Mouse (Mus musculus): ENCODE data around the gene Rabif. TPM values are rescaled to one million over a fixed set of nuclear protein-coding genes. Genes with fewer than 3 reads are reported as not detected.

The Rabif gene
- total and polyA plus RNA-seq, 3 experiments, result 21.5 to 21.8 TPM; not detected in 1

DNA sequence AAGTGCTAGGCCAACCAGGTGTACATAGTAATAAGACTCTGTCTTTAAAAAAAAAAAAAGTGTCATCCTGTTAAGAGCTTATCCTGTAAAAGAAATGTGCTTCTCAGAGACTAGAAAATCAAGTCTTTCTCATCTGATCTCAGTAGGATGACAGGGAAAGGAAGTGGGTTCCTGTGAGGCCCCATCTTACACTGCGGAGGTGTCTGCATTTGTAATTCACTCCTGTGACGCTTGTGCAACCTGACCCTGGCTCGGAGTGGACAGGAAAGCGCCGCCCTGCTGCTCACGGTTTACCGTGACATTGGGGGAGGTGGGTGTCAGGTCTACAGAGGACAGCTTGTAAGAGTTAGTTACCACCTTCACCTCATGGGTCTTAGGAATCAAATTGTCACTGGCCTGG lies 15.6 kb downstream of the Rabif start:
- Histone ChIP-seq H3K27ac (ENCODE audit: control insufficient read depth, low read depth, low read length) (no peak overlapping the region), H3K27me3 (ENCODE audit: control insufficient read depth in 1 of 2, insufficient read depth in 2 of 2, low read length in 2 of 2) (no peaks in the 10 kb centered on the region)

DNA sequence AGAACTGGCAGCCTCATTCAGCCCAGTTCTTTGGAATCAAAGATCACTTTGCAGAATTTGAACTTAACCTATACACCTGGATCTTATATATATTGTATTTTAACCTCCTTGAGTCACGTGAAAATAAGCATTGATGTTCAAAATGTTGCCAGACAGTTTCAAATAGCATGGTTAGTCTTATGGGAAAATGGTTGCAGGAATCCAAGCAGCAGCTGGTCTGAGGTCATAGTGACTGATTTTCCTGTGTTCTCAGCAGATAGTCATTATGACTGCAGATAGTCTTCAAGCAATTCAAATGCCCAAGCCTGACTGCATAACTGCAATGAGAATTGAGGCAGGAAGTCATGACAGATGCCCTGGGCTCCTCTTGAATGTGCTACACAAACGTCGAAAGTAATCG lies 17.7 kb downstream of the Rabif start:
- Histone ChIP-seq H3K9ac (ENCODE audit: control insufficient read depth, low read depth, low read length, poor library complexity, severe bottlenecking) (no peak overlapping the region), H3K9me3 (replicated peaks; ENCODE audit: insufficient read depth, low read length) (no peaks in the 10 kb centered on the region), H3K27me3 (ENCODE audit: control insufficient read depth in 1 of 2, insufficient read depth in 2 of 2, low read length in 2 of 2) (no peaks in the 10 kb centered on the region), H3K4me3 (ENCODE audit: control insufficient read depth in 1 of 2, insufficient read depth in 1 of 2, low read depth in 2 of 2, low read length in 2 of 2) (no peak overlapping the region), H3K79me2 (ENCODE audit: control insufficient read depth, insufficient read depth, low read length, poor library complexity) (no peaks in the 10 kb centered on the region), H3K4me1 (ENCODE audit: control insufficient read depth in 1 of 2, insufficient read depth in 2 of 2, low read length in 2 of 2) (peaks cover 2 to 9% of the 10 kb centered on the region in 2 experiments; a peak in 3 of 4 replicates), H3K27ac (ENCODE audit: control insufficient read depth, low read depth, low read length) (no peak overlapping the region), H3K36me3 (ENCODE audit: control insufficient read depth in 1 of 2, insufficient read depth in 2 of 2, low read length in 2 of 2) (peaks cover 2% of the 10 kb centered on the region in 2 experiments; a peak in 2 of 4 replicates)
- TF ChIP-seq UBTF (IDR thresholded peaks at IDR 0.05; ENCODE audit: borderline replicate concordance, insufficient read depth, low read depth, low read length), result no peak
- no peak for TF ChIP-seq POLR2AphosphoS5 (IDR thresholded peaks at IDR 0.05; ENCODE audit: borderline replicate concordance, low read depth, low read length)
- TF ChIP-seq USF1 (IDR thresholded peaks at IDR 0.05; ENCODE audit: low read depth, low read length), result no peak
- no peak for TF ChIP-seq EP300 (IDR thresholded peaks at IDR 0.05; ENCODE audit: low read depth in 1 of 2, low read length in 2 of 2)
- DNase-seq (ENCODE audit: low read depth, low spot score), result no peak

More for the DNA sequence above, 15.6 kb downstream of the Rabif start:
- peaks cover 2 to 5% of the 10 kb centered on the region in 2 experiments; a peak in 3 of 4 replicates for H3K36me3 ChIP-seq (ENCODE audit: control insufficient read depth in 1 of 2, insufficient read depth in 2 of 2, low read length in 2 of 2)
- 0 out of 2 replicates have a peak, but pooled peaks have one; percentile 12 for TF ChIP-seq ZNF384 (IDR thresholded peaks at IDR 0.05; ENCODE audit: low read depth, low read length)
- no peak for TF ChIP-seq MYC (IDR thresholded peaks at IDR 0.05; ENCODE audit: low read depth, low read length)
- TF ChIP-seq JUND (IDR thresholded peaks at IDR 0.05; ENCODE audit: low read depth, low read length), result no peak
- no peaks in the 10 kb centered on the region; the same call in 1 of the 2 replicates for H3K79me2 ChIP-seq (ENCODE audit: control insufficient read depth, insufficient read depth, low read length, poor library complexity)
- H3K4me3 ChIP-seq (ENCODE audit: control insufficient read depth in 1 of 2, insufficient read depth in 1 of 2, low read depth in 2 of 2, low read length in 2 of 2), result no peak overlapping the region
- no peaks in the 10 kb centered on the region for H3K9me3 ChIP-seq (replicated peaks; ENCODE audit: insufficient read depth, low read length)
- no peak overlapping the region for H3K9ac ChIP-seq (ENCODE audit: control insufficient read depth, low read depth, low read length, poor library complexity, severe bottlenecking)
- H3K4me1 ChIP-seq (ENCODE audit: control insufficient read depth in 1 of 2, insufficient read depth in 2 of 2, low read length in 2 of 2), result peaks cover 2 to 9% of the 10 kb centered on the region in 2 experiments; a peak in 3 of 4 replicates
- DNase-seq (ENCODE audit: low read depth, low spot score), result no peak

DNA sequence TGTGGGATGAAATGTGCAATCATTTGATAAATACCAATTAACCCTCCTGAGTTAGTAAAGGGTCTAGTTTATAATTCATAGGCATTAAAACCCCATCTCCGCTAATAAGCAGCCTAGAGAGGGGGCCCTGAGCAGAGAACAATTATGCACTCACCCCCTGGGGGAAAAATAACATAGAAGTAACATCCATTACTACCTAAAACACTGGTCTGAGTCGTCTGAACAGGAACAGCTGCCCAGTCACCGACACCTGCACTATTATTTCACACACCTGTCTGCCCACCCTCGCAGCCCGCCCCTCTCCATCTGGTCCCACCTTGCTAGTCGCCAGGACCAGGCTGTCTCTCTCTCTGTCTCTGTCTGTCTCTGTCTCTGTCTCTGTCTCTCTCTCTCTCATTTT lies 18.1 kb downstream of the Rabif start:
- H3K9me3 ChIP-seq (replicated peaks; ENCODE audit: insufficient read depth, low read length), result no peaks in the 10 kb centered on the region
- H3K4me1 ChIP-seq (ENCODE audit: control insufficient read depth in 1 of 2, insufficient read depth in 2 of 2, low read length in 2 of 2), result peaks cover 2 to 9% of the 10 kb centered on the region in 2 experiments; a peak in 3 of 4 replicates
- DNase-seq (ENCODE audit: low read depth, low spot score), result no peak
- no peak overlapping the region for H3K27ac ChIP-seq (ENCODE audit: control insufficient read depth, low read depth, low read length)
- no peak overlapping the region for H3K4me3 ChIP-seq (ENCODE audit: control insufficient read depth in 1 of 2, insufficient read depth in 1 of 2, low read depth in 2 of 2, low read length in 2 of 2)
- no peaks in the 10 kb centered on the region for H3K27me3 ChIP-seq (ENCODE audit: control insufficient read depth in 1 of 2, insufficient read depth in 2 of 2, low read length in 2 of 2)
- peaks cover 2 to 3% of the 10 kb centered on the region in 2 experiments; a peak in 3 of 4 replicates for H3K36me3 ChIP-seq (ENCODE audit: control insufficient read depth in 1 of 2, insufficient read depth in 2 of 2, low read length in 2 of 2)
- TF ChIP-seq GATA1 (IDR thresholded peaks at IDR 0.05; ENCODE audit: low read depth, low read length) (no peak), JUND (IDR thresholded peaks at IDR 0.05; ENCODE audit: low read depth, low read length) (no peak), USF2 (IDR thresholded peaks at IDR 0.05; ENCODE audit: borderline replicate concordance in 1 of 2, insufficient read depth in 1 of 2, low read depth in 1 of 2, low read length in 2 of 2) (no peak), UBTF (IDR thresholded peaks at IDR 0.05; ENCODE audit: borderline replicate concordance, insufficient read depth, low read depth, low read length) (no peak), GABPA (IDR thresholded peaks at IDR 0.05; ENCODE audit: low read depth, low read length) (no peak)
- no peak overlapping the region for H3K9ac ChIP-seq (ENCODE audit: control insufficient read depth, low read depth, low read length, poor library complexity, severe bottlenecking)
- H3K79me2 ChIP-seq (ENCODE audit: control insufficient read depth, insufficient read depth, low read length, poor library complexity), result no peaks in the 10 kb centered on the region
